ENCODE assay signal across 8 mouse cellular contexts in the genomic region with DNA sequence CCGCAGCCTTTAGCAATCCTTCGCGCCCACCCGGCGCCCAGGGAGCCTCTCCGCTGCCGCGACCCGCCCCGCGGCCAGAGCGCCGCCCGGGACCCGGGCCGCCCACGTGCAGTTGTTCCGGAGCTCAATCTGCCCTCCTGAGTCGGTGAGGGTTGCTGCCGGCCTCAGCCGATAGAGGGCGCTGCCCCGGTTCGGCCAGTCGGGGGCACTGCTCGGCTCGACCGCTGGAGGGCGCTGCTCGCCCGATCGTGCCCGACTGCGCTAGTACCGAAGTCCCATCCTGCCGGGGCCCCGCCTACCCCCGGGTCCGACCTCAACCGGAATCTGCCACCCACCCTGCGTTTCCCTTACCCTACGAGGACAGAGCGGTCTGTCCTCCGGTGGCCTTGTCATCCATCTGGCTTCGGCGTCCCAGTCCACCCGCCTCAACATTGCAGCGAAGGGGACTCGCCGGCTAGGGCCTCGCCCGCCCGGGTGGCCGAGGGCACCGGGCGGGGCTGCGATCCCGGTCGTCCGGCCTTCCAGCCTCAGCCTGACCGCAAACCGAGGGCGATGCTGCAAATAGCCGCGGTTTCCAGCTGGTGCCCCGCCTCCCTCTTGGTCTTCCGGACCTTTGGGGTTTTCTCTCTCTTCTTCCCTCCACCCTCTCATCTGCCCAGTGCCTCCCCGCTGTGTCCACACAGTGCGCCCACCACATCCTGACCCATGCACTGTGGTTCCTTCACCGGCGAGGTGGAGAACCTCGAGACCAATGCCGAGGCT. TPM values are rescaled to one million over a fixed set of nuclear protein-coding genes. Genes with fewer than 3 reads are reported as not detected.
DNase-seq lines count a peak whose midpoint lies in the region; ATAC-seq and TF ChIP-seq lines count a peak whose summit lies in the region.

No protein-coding gene starts in this region.

- H3K27ac ChIP-seq in embryonic facial prominence, embryonic 12.5 days, result peak overlapping the region; percentile 57; the same call in 1 of the 2 replicates
- H3K27ac ChIP-seq in kidney, adult 2 months (ENCODE audit: insufficient read depth, low read depth, low read length), result peak overlapping the region; percentile 72
- no peak overlapping the region for H3K27ac ChIP-seq in limb, embryonic 11.5 days (replicated peaks; ENCODE audit: low read depth, low read length)
- 0 out of 2 replicates have a peak overlapping the region, but pooled peaks have one; percentile 9 for H3K27ac ChIP-seq in midbrain, embryonic 13.5 days
- peak overlapping the region; percentile 76 for H3K27ac ChIP-seq in small intestine, adult 2 months (ENCODE audit: insufficient read depth, low read depth, low read length)

- TF ChIP-seq CTCF in kidney, adult 2 months (conservative IDR thresholded peaks at IDR 0.05; ENCODE audit: insufficient read depth, insufficient read length, low read depth, low read length), result peak; percentile 98
- peak; percentile 100 for TF ChIP-seq CTCF in small intestine, adult 2 months (IDR thresholded peaks at IDR 0.05; ENCODE audit: extremely low read depth, insufficient read length, insufficient replicate concordance, low read depth, low read length)

- H3K4me1 ChIP-seq in embryonic facial prominence, embryonic 12.5 days, result 0 out of 2 replicates have a peak, but pooled peaks cover 3% of the 10 kb centered on the region
- peaks cover 4% of the 10 kb centered on the region; the same call in 1 of the 2 replicates for H3K4me1 ChIP-seq in kidney, adult 2 months (ENCODE audit: control insufficient read depth, insufficient read depth, low read length)
- H3K4me1 ChIP-seq in limb, embryonic 11.5 days (ENCODE audit: control insufficient read depth, insufficient read depth, low read length), result no peaks in the 10 kb centered on the region; the same call in 1 of the 2 replicates
- H3K4me1 ChIP-seq in midbrain, embryonic 13.5 days (replicated peaks), result peaks cover 25% of the 10 kb centered on the region
- no peaks in the 10 kb centered on the region for H3K4me1 ChIP-seq in small intestine, adult 2 months (ENCODE audit: control insufficient read depth, insufficient read depth, insufficient read length, low read length)

- peak; percentile 11 for TF ChIP-seq POLR2A in kidney, adult 2 months (IDR thresholded peaks at IDR 0.05; ENCODE audit: low read depth, low read length)
- no peak for TF ChIP-seq POLR2A in small intestine, adult 2 months (IDR thresholded peaks at IDR 0.05; ENCODE audit: low read depth, low read length)

- ATAC-seq in embryonic facial prominence, embryonic 12.5 days (ENCODE audit: insufficient number of reproducible peaks, insufficient read depth, low FRiP score, low TSS enrichment), result peak; percentile 48; the same call in 1 of the 2 replicates
- ATAC-seq in limb, embryonic 11.5 days (ENCODE audit: insufficient number of reproducible peaks, low FRiP score, low TSS enrichment, low read depth), result peak; percentile 45; the same call in 1 of the 2 replicates
- ATAC-seq in midbrain, embryonic 13.5 days, result peak; percentile 70

- H3K36me3 ChIP-seq in embryonic facial prominence, embryonic 12.5 days, result no peaks in the 10 kb centered on the region
- H3K36me3 ChIP-seq in kidney, adult 2 months (ENCODE audit: control insufficient read depth, insufficient read depth, low read length), result no peaks in the 10 kb centered on the region
- no peaks in the 10 kb centered on the region for H3K36me3 ChIP-seq in limb, embryonic 11.5 days (ENCODE audit: control insufficient read depth, insufficient read depth, low read length)
- no peaks in the 10 kb centered on the region for H3K36me3 ChIP-seq in midbrain, embryonic 13.5 days
- H3K36me3 ChIP-seq in small intestine, adult 2 months (ENCODE audit: control insufficient read depth, insufficient read depth, low read length), result no peaks in the 10 kb centered on the region

- peak overlapping the region; percentile 75 for H3K9ac ChIP-seq in embryonic facial prominence, embryonic 12.5 days
- H3K9ac ChIP-seq in limb, embryonic 11.5 days (ENCODE audit: low read length), result peak overlapping the region; percentile 66
- peak overlapping the region; percentile 68 for H3K9ac ChIP-seq in midbrain, embryonic 13.5 days (replicated peaks)

- H3K4me3 ChIP-seq in embryonic facial prominence, embryonic 12.5 days, result peak overlapping the region; percentile 55
- peak overlapping the region; percentile 59 for H3K4me3 ChIP-seq in kidney, adult 2 months (ENCODE audit: insufficient read depth, low read depth, low read length)
- H3K4me3 ChIP-seq in limb, embryonic 11.5 days (ENCODE audit: low read depth, low read length), result peak overlapping the region; percentile 50
- H3K4me3 ChIP-seq in midbrain, embryonic 13.5 days (replicated peaks), result peak overlapping the region; percentile 48
- peak overlapping the region; percentile 74 for H3K4me3 ChIP-seq in small intestine, adult 2 months (ENCODE audit: low read depth, low read length)

- H3K27me3 ChIP-seq in embryonic facial prominence, embryonic 12.5 days, result peaks cover 6% of the 10 kb centered on the region; the same call in 1 of the 2 replicates
- H3K27me3 ChIP-seq in kidney, adult 2 months (replicated peaks; ENCODE audit: control insufficient read depth, insufficient read depth, low read length), result no peaks in the 10 kb centered on the region
- no peaks in the 10 kb centered on the region for H3K27me3 ChIP-seq in limb, embryonic 11.5 days (ENCODE audit: control insufficient read depth, insufficient read depth, low read length)
- peaks cover 18% of the 10 kb centered on the region for H3K27me3 ChIP-seq in midbrain, embryonic 13.5 days
- H3K27me3 ChIP-seq in small intestine, adult 2 months (ENCODE audit: control insufficient read depth, insufficient read depth, low read length), result no peaks in the 10 kb centered on the region

- WGBS in embryonic facial prominence, embryonic 12.5 days, result under 1% methylated on average over 73 of the region's 73 CpGs
- WGBS in kidney, adult 2 months, result under 1% methylated on average over 73 of the region's 73 CpGs
- WGBS in limb, embryonic 11.5 days, result under 1% methylated on average over 73 of the region's 73 CpGs
- 1% methylated on average over 73 of the region's 73 CpGs for WGBS in midbrain, embryonic 13.5 days
- WGBS in small intestine, adult 2 months, result under 1% methylated on average over 73 of the region's 73 CpGs

- peak overlapping the region; percentile 93 for H3K4me2 ChIP-seq in embryonic facial prominence, embryonic 12.5 days (replicated peaks)
- peak overlapping the region; percentile 82 for H3K4me2 ChIP-seq in limb, embryonic 11.5 days (ENCODE audit: low read depth, severe bottlenecking)
- H3K4me2 ChIP-seq in midbrain, embryonic 13.5 days (replicated peaks), result peak overlapping the region; percentile 76

- H3K9me3 ChIP-seq in embryonic facial prominence, embryonic 12.5 days, result no peaks in the 10 kb centered on the region
- H3K9me3 ChIP-seq in limb, embryonic 11.5 days (ENCODE audit: control insufficient read depth, low read length), result no peaks in the 10 kb centered on the region
- H3K9me3 ChIP-seq in midbrain, embryonic 13.5 days, result no peaks in the 10 kb centered on the region

- peak; percentile 81 for DNase-seq in 3T3-L1 (ENCODE audit: low read depth, low spot score)
- peak; percentile 93 to 96 for DNase-seq in adrenal gland, postnatal 36 days
- DNase-seq in heart, adult 18-20 months, result peak; percentile 95 to 96
- peak; percentile 94 for DNase-seq in kidney, adult 2 months
- peak; percentile 97 for DNase-seq in limb, embryonic 11.5 days (ENCODE audit: low spot score)

RNA-seq across cellular contexts. Expression of a gene that starts 2.1 kb away (rescaled TPM):
- not detected for total RNA-seq in adrenal gland, postnatal 36 days (2021)
- polyA plus RNA-seq in embryonic facial prominence, embryonic 12.5 days (2016; fragmentation: Nextera tagmentation; extraction: Ambion mirVana), result 0.29 TPM in 1 of 2 replicates, not detected in the other
- not detected for total RNA-seq in heart, adult 18-20 months (2021)
- 0.09 TPM in 1 of 2 replicates, not detected in the other for polyA plus RNA-seq in kidney, adult 2 months (2012; rRNA removed)
- polyA plus RNA-seq in limb, embryonic 11.5 days (2014; fragmentation: Nextera tagmentation; extraction: Ambion mirVana), result 0.20 TPM in 1 of 2 replicates, not detected in the other
- not detected in 2 replicates for polyA plus RNA-seq in midbrain, embryonic 13.5 days (2015; fragmentation: Nextera tagmentation; extraction: Ambion mirVana)
- polyA plus RNA-seq in small intestine, adult 2 months (2012; rRNA removed), result 0.24 TPM in 1 of 2 replicates, not detected in the other

RNA-seq across cellular contexts. Expression of a gene that starts 50.8 kb away (rescaled TPM):
- 10 to 100 TPM; 48.5 to 51.9 TPM for total RNA-seq in adrenal gland, postnatal 36 days (2021)
- polyA plus RNA-seq in embryonic facial prominence, embryonic 12.5 days (2016; fragmentation: Nextera tagmentation; extraction: Ambion mirVana), result 77.8 and 82.1 TPM in 2 replicates
- total RNA-seq in heart, adult 18-20 months (2021), result 10 to 100 TPM; 25.7 to 30.8 TPM
- polyA plus RNA-seq in kidney, adult 2 months (2012; rRNA removed), result 27.3 and 30.0 TPM in 2 replicates
- polyA plus RNA-seq in limb, embryonic 11.5 days (2014; fragmentation: Nextera tagmentation; extraction: Ambion mirVana), result 80.4 and 84.7 TPM in 2 replicates
- polyA plus RNA-seq in midbrain, embryonic 13.5 days (2015; fragmentation: Nextera tagmentation; extraction: Ambion mirVana), result 63.8 and 66.1 TPM in 2 replicates
- polyA plus RNA-seq in small intestine, adult 2 months (2012; rRNA removed), result 9.6 and 19.4 TPM in 2 replicates
